In genomic region chr1:77896226-77896625, GRCm38 (mm10) we compare ENCODE assay signal across 9 mouse cellular contexts.
DNase-seq lines count a peak whose midpoint lies in the region; ATAC-seq lines count a peak whose summit lies in the region.
"Had no signal": no experiment of that assay in that cellular context is flagged by ENCODE, and none has a peak within 500 bp of the region (broad histone marks: within the 10 kb centered on the region; RNA-seq: fewer than 3 reads in every experiment).

No protein-coding gene starts in this region.

- H3K27ac ChIP-seq in forebrain, embryonic 15.5 days (replicated peaks): no peak overlapping the region
- no peak overlapping the region for H3K27ac ChIP-seq in forebrain, embryonic 10.5 days
- H3K27ac ChIP-seq: embryonic facial prominence, embryonic 13.5 days had no signal

- no peak overlapping the region for H3K4me3 ChIP-seq in forebrain, embryonic 15.5 days
- no peak overlapping the region for H3K4me3 ChIP-seq in forebrain, embryonic 10.5 days
- H3K4me3 ChIP-seq: embryonic facial prominence, embryonic 13.5 days had no signal

- no peak overlapping the region for H3K4me2 ChIP-seq in forebrain, embryonic 15.5 days (replicated peaks)
- H3K4me2 ChIP-seq: embryonic facial prominence, embryonic 13.5 days had no signal

- H3K9me3 ChIP-seq in forebrain, embryonic 15.5 days: no peaks in the 10 kb centered on the region
- no peaks in the 10 kb centered on the region for H3K9me3 ChIP-seq in forebrain, embryonic 10.5 days
- H3K9me3 ChIP-seq: embryonic facial prominence, embryonic 13.5 days had no signal

- peak; percentile 82 for ATAC-seq in forebrain, embryonic 15.5 days (replicated peaks)

- peaks cover 3% of the 10 kb centered on the region; the same call in 1 of the 2 replicates for H3K4me1 ChIP-seq in forebrain, embryonic 15.5 days
- no peaks in the 10 kb centered on the region for H3K4me1 ChIP-seq in forebrain, embryonic 10.5 days
- H3K4me1 ChIP-seq: embryonic facial prominence, embryonic 13.5 days had no signal

- H3K27me3 ChIP-seq in forebrain, embryonic 15.5 days: no peaks in the 10 kb centered on the region
- H3K27me3 ChIP-seq in forebrain, embryonic 10.5 days (ENCODE audit: poor library complexity, severe bottlenecking): no peaks in the 10 kb centered on the region

- intact Hi-C loops in left cerebral cortex, postnatal 14 days (cut with DNase I): loop anchor here (5.0 to 10.0 kb wide), 2 partner anchors 351 to 379 kb away; partner anchors contain the start of gene Epha4

- DNase-seq in forebrain, embryonic 10.5 days (ENCODE audit: extremely low spot score, low spot score): no peak
- peak; percentile 1 for DNase-seq in 416B (ENCODE audit: low read depth)
- DNase-seq in embryo, embryonic 9.5 days (ENCODE audit: extremely low spot score): peak; percentile 2
- peak; percentile 59 to 67 for DNase-seq in left cerebral cortex, postnatal 14 days (ENCODE audit: low spot score in 2 of 2)
- DNase-seq in right cerebral cortex, postnatal 4 days: peak; percentile 21
- no peak for DNase-seq in gastrocnemius, adult 18-20 months (ENCODE audit: low spot score)
- DNase-seq in heart, adult 9 months (ENCODE audit: low spot score in 2 of 2): no peak

- no peaks in the 10 kb centered on the region for H3K36me3 ChIP-seq in forebrain, embryonic 15.5 days
- H3K36me3 ChIP-seq in forebrain, embryonic 10.5 days (replicated peaks): no peaks in the 10 kb centered on the region
- H3K36me3 ChIP-seq: embryonic facial prominence, embryonic 13.5 days had no signal

- 35% methylated on average over 5 of the region's 5 CpGs for WGBS in forebrain, embryonic 15.5 days
- WGBS in forebrain, embryonic 10.5 days: 77% methylated on average over 5 of the region's 5 CpGs

- H3K9ac ChIP-seq in forebrain, embryonic 15.5 days (replicated peaks): no peak overlapping the region
- H3K9ac ChIP-seq: embryonic facial prominence, embryonic 13.5 days had no signal

Comparison
In these comparisons a context has a peak if more than half of its experiments do, and no peak if none do; other contexts are left out.
1. DNase-seq: peak in 416B (single experiment), embryo, embryonic 9.5 days (single experiment), left cerebral cortex, postnatal 14 days (2 of 2) and right cerebral cortex, postnatal 4 days (single experiment); none in forebrain, embryonic 10.5 days (single experiment), gastrocnemius, adult 18-20 months (single experiment) and heart, adult 9 months (0 of 2).